Mouse (Mus musculus) ES-Bruce4 (cell line): ENCODE measurements around the gene Ttc39b.

Experiments used
- CTCF ChIP-seq: IDR thresholded peaks from one replicate; pipeline ENCODE4 v1.8.1; 2011; ENCODE audit warnings: low read depth, low read length
- EP300 ChIP-seq: IDR thresholded peaks from 2 replicates; pipeline ENCODE4 v1.6.1; 2011; ENCODE audit warnings: low read depth, low read length; ENCODE audit not compliant: insufficient read depth

DNA sequence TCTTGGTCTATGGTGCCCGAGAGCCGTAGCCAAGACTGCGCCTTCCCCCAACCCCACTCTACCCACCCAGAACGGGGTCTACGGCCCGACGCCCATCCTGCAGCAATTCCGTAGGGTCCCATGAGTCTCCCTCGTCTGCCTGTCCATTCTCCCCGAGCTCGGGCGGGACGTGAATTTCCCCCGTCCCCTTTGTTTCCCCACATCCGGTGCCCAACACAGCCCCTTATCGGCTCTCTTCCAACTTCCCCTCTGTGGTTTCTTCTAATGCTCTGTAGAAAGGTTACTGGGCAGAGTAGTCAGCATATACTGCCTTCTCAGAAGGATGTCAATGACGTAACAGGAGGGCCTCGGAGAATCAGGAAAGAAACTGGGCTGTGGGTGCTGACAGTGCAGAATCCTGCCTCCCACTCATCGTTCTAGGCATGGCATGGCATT, 50.4 kb downstream of the Ttc39b start:
- TF ChIP-seq CTCF (no peak), EP300 (no peak)
